20 mouse cellular contexts compared by ENCODE assay signal in the genomic region with DNA sequence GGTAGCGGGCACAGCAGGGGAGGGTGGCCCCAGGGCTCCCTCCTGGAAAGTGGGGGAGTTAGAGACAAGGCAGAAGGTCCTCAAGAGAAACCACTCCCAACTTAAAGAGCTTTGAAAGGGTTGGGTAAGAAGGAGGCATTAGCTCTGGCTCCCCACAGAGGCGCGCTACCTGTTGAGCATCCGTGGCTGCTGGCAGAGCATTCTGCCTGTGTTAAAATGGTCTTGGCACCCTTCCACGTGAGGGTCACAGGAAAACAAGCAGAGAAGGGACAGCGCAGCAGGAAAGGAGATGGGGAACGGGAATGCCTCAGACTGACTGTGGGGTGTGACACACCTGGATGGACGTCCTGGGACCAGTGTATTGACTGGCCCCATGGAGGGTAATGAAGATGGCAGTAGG.
DNase-seq lines count a peak whose midpoint lies in the region; TF ChIP-seq lines count a peak whose summit lies in the region.
"Had no signal": no experiment of that assay in that cellular context is flagged by ENCODE, and none has a peak within 500 bp of the region (broad histone marks: within the 10 kb centered on the region; RNA-seq: fewer than 3 reads in every experiment).

No protein-coding gene starts in this region.

- intact Hi-C loops in left cerebral cortex, postnatal 4 days (cut with DNase I), result no loop called here
- intact Hi-C loops in left cerebral cortex, postnatal 36 days (cut with DNase I), result no loop called here

- H3K27me3 ChIP-seq in heart, embryonic 10.5 days (ENCODE audit: insufficient read depth, poor library complexity, severe bottlenecking), result peaks cover 31% of the 10 kb centered on the region

- 69% methylated on average over 8 of the region's 8 CpGs for WGBS in heart, embryonic 10.5 days
- 73% methylated on average over 8 of the region's 8 CpGs for WGBS in olfactory bulb, adult 2 months

- H3K27ac ChIP-seq in heart, embryonic 10.5 days, result peak overlapping the region; percentile 81; the same call in 1 of the 2 replicates
- no peak overlapping the region for H3K27ac ChIP-seq in olfactory bulb, adult 2 months (ENCODE audit: insufficient read depth, low read depth, low read length)
- H3K27ac ChIP-seq: embryonic facial prominence, embryonic 10.5 days; embryonic facial prominence, embryonic 13.5 days; forebrain, embryonic 12.5 days; gastrocnemius, adult 2 months; hindbrain, embryonic 10.5 days; hindbrain, embryonic 13.5 days had no signal

- no peak for TF ChIP-seq POLR2A in olfactory bulb, adult 2 months (IDR thresholded peaks at IDR 0.05; ENCODE audit: insufficient read depth, low read depth, low read length)

- H3K36me3 ChIP-seq in heart, embryonic 10.5 days, result peaks cover 39% of the 10 kb centered on the region
- H3K36me3 ChIP-seq: embryonic facial prominence, embryonic 10.5 days; embryonic facial prominence, embryonic 13.5 days; hindbrain, embryonic 10.5 days; hindbrain, embryonic 13.5 days had no signal

- no peak overlapping the region for H3K4me3 ChIP-seq in heart, embryonic 10.5 days
- H3K4me3 ChIP-seq in olfactory bulb, adult 2 months (ENCODE audit: insufficient read depth, low read depth, low read length), result no peak overlapping the region
- H3K4me3 ChIP-seq: embryonic facial prominence, embryonic 10.5 days; embryonic facial prominence, embryonic 13.5 days; erythroblast, embryonic 14.5 days; forebrain, embryonic 12.5 days; gastrocnemius, adult 2 months; hindbrain, embryonic 10.5 days; hindbrain, embryonic 13.5 days had no signal

- no peak for DNase-seq in heart, embryonic 10.5 days (ENCODE audit: low spot score)
- DNase-seq in heart, adult 11 months, result no peak
- peak; percentile 36 for DNase-seq in left cerebral cortex, postnatal 4 days
- no peak for DNase-seq in left cerebral cortex, postnatal 36 days (ENCODE audit: low spot score in 2 of 2)
- DNase-seq in embryo, embryonic 10.5 days (ENCODE audit: low spot score), result no peak
- DNase-seq: adrenal gland, adult 2 months; adrenal gland, postnatal 14 days; cerebellum, adult 11-12 months; cerebellum, adult 8-10 months; embryo, embryonic 11 days; gastrocnemius, adult 2 months; gastrocnemius, postnatal 14 days; heart, adult 18-20 months had no signal

- H3K4me1 ChIP-seq in heart, embryonic 10.5 days, result peaks cover 40% of the 10 kb centered on the region
- peaks cover 27% of the 10 kb centered on the region for H3K4me1 ChIP-seq in olfactory bulb, adult 2 months (ENCODE audit: control insufficient read depth, insufficient read depth, low read length)

- peak; percentile 14; the same call in 1 of the 2 replicates for TF ChIP-seq CTCF in olfactory bulb, adult 2 months (IDR thresholded peaks at IDR 0.05; ENCODE audit: insufficient read depth, low read depth, low read length)

- no peaks in the 10 kb centered on the region for H3K9me3 ChIP-seq in heart, embryonic 10.5 days
- H3K9me3 ChIP-seq: embryonic facial prominence, embryonic 10.5 days; embryonic facial prominence, embryonic 13.5 days; forebrain, embryonic 12.5 days; hindbrain, embryonic 10.5 days; hindbrain, embryonic 13.5 days had no signal
